Mouse (Mus musculus) bone marrow macrophage, adult 2 months (primary cell): ENCODE measurements around the gene Kif1b.

Source experiments
- CTCF ChIP-seq: IDR thresholded peaks from 2 replicates; pipeline ENCODE4 v1.5.1; 2012; ENCODE audit warnings: low read depth, mild to moderate bottlenecking, low read length, moderate library complexity
- POLR2A ChIP-seq: IDR thresholded peaks from 2 replicates; pipeline ENCODE4 v1.6.1; 2012; ENCODE audit warnings: mild to moderate bottlenecking, low read depth, low read length, borderline replicate concordance

DNA sequence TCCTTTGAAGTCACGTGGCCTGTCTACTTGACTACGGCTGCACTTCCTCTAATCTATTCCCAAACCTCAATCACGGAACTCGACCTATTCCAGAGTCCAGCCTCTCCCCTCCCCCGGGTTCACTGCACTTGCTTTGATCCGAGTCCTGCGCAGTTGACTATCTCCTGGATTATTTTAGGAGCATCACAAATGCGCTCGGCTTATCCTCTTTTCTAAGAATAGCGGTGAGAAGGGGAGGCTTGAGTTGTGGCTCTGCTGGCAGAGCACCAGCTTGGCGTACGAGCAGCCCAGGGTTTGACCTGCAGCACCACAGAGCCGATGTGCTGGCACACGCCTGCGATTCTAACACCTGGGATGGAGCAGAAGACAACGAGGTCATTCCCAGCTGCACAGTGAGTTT is 16.2 kb upstream of the Kif1b start:
- TF ChIP-seq CTCF, result no peak
- TF ChIP-seq POLR2A, result no peak
